Mouse (Mus musculus) kidney, adult 9 months (tissue): ENCODE data around the gene Gm17949.

Experiments used
- DNase-seq: peaks from one replicate; pipeline ENCODE4 v3.0.0; 2022

The Gm17949 gene

DNA sequence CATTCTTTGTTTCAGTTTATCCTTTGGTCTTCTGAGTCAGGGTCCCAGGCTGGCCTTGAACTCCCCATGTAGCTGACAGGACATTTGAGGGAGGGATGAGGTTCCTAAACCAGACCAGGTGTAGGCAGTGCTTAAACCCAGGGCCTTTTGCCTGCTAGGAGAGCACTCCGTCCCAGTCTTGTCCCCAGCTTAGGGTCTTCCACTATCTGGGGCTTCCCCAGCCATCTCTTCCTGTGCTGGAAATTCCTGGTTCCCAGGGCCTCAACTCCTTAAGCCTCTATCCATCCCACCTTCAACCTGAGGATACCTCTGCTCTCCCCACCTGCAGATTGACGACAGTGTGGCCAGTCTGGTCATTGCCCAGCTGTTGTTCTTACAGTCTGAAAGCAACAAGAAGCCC is 20.3 kb upstream of the Gm17949 start:
- no peak for DNase-seq

DNA sequence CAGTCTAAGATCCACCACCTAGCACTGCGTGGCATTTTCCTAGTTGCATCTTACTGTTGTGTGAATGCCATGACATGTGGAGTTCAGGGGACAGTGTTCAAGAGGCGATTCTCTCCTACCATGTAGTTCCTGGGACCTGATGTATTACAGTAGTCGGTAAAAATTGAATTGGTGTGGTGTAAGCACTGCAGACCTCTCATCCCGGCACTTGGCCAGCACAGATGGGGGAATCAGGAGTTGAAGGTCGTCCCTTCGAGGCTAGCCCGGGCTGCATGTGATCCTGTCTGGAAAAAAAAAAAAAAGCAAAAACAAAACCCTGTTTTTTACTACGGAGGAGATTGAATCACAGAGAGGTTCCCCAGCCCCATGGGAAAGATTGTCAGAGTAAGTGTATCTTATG is 16.2 kb upstream of the Gm17949 start:
- DNase-seq = no peak

GRCm38 (mm10) chr17:56996506-56996905 is 14.8 kb upstream of the Gm17949 start:
- DNase-seq = no peak

- peak; percentile 99 for DNase-seq
Observed at GRCm38 (mm10) chr17:56997029-56997667, 14.1 kb upstream of the Gm17949 start, which contains the start of gene Alkbh7. TSS of gene Alkbh7 (plus strand) at chr17:56997339.

- no peak for DNase-seq
Observed at GRCm38 (mm10) chr17:56999414-56999813, 11.9 kb upstream of the Gm17949 start.

DNA sequence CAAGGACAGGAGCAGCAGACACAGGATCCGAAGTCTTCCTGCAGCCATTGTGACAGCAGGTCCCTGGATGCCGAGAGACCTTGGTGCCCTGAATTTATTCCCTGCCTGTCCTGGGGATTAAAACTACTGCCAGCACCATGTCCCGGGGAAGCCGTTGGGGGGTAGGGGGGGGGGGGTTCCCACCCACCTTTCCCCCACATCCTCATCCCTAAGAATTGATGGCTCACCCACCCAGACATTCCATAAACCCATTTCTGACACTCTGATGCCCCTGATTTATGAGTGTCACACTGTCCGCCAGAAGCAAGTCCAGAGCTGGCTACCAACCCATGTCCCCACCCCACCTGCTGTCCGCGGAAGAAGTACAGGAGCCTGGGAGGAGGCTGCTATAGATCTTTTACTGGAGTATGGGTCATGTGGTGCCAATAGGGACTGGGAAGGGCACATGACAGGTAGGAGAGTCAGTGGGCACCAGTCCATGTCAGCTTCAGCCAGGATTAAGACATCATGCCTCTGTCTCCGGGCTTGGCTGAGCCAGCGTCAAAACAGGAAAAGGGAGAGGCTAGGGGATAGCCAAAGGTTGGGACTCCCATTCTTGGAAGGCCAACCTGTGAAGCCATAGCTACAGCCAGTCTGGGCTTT is 11.2 kb upstream of the Gm17949 start, which contains the start of gene Pspn:
Pspn (minus strand) TSS at position 51 of the 642 bp plus-strand sequence.
- no peak for DNase-seq

DNA sequence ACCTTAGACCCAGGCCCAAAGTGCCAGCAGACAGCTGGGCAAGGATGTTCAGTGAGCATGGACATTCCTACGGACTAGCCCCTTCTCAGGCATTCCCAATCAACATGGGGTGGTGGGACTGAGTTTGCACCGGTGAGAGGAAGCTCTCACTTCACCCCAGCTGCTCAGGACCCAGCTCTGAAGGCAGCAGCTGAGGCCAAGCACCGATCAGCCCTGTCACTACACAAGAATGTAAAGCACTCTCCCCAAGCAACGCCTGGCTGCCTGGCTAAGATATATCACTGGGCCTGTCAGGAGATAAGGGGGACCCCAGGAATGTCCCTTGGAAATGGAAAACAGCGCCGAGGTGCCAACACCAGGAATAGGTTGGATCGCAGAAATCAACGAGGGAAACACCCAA is 10.0 kb upstream of the Gm17949 start:
- no peak for DNase-seq

GRCm38 (mm10) chr17:57003994-57004393 is 7.3 kb upstream of the Gm17949 start:
- DNase-seq = no peak

DNA sequence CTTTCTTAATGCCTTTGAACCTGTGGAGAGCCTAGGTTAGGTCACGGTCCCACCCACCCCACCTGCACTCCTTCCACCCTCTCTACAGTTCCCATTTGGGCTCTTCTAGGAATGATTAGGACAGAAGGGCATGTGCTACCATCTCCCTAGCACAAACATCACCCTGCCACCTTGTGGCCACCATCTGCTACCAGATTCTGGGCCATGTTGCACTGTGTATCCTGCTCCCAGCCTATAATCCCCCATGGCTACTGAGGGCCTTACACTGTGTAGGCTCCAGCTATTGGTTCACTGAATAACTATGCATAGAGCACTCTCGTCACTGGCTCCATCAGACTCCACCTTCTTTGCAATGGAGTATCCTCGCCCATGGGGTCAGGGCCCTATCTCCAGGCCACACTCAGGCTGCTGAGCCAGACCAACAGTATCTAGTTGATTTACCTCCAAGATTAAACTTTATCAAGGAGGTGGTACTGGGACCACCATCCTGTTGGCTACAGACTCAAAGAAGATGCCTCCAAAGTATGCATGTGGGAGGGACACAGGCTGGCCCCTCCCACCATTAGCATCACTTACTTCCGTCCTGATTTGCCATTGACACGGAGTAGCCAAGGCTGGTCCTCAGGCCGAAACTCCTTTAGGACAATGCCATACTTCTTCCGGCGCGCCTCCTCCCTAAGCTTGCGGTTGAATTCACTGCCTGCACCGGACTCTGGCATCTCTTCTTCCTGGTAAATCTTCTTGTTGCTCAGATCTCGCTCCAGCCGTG is 3.9 kb upstream of the Gm17949 start:
- no peak for DNase-seq

GRCm38 (mm10) chr17:57010911-57011235 is 396 bp upstream of the Gm17949 start:
- no peak for DNase-seq

GRCm38 (mm10) chr17:57012245-57012795 is 1.1 kb downstream of the Gm17949 start:
- DNase-seq = no peak

DNA sequence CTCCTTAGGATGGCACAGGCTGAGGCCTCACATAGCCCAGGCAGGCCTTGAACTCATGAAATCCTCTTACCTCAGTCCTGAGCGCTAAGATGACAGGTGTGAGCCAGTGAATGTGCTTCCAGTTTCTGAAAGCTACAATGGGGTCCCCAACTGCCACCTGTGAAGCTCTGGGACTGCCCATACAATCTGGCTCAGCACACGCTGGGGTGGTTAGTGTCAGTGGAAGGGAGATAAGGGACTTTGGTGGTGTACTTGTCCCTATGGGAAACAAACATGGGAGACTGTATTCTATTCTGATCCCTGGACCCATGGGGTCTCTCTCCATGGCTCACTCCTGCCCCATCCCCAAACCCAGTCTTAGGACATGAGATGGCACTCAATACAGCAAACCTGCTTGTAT is 8.4 kb downstream of the Gm17949 start:
- DNase-seq = no peak

DNA sequence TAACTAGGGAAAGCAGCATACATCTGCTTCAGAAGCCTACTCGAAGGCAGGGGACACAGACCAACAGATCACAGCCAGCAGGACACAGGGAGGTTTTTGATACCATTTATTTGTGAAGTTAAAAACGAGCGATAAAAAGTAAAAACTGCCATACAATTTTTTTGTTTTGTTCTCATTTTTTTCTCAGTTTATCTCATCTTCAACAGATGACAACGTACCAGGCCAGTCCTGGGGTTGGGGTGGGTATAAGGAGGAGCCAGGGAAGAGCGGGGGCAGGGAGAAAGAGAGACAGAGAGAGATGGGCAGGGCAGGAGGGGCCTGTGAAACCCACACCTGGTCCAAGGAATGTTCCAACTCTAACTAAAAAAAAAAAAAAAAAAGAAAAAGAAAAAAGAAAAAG is 9.7 kb downstream of the Gm17949 start:
- no peak for DNase-seq

DNA sequence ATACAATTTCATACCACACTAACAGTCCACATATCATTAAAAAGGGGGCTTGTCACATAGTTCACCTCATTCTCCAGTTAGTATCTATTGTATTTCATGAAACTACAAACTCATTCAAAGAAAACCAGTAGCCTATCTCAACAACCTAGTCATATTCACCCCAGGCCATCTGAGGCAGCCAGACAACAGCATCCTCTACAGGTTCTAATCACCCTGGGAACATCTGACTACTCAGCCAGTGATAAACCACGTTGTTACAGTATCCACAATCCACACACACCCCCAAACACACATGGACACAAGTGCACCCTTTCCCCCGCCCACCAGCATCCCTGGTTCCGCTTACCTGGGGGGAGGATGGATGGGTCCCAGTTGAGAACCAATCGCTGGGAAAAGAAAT is 16.2 kb downstream of the Gm17949 start:
- no peak for DNase-seq

- DNase-seq = peak; percentile 27
Observed at GRCm38 (mm10) chr17:57029691-57030090, 18.4 kb downstream of the Gm17949 start.

- DNase-seq = peak; percentile 31
Observed at GRCm38 (mm10) chr17:57030931-57031660, 19.8 kb downstream of the Gm17949 start, which contains the start of gene Khsrp. TSS of gene Khsrp (minus strand) at chr17:57031522.

DNA sequence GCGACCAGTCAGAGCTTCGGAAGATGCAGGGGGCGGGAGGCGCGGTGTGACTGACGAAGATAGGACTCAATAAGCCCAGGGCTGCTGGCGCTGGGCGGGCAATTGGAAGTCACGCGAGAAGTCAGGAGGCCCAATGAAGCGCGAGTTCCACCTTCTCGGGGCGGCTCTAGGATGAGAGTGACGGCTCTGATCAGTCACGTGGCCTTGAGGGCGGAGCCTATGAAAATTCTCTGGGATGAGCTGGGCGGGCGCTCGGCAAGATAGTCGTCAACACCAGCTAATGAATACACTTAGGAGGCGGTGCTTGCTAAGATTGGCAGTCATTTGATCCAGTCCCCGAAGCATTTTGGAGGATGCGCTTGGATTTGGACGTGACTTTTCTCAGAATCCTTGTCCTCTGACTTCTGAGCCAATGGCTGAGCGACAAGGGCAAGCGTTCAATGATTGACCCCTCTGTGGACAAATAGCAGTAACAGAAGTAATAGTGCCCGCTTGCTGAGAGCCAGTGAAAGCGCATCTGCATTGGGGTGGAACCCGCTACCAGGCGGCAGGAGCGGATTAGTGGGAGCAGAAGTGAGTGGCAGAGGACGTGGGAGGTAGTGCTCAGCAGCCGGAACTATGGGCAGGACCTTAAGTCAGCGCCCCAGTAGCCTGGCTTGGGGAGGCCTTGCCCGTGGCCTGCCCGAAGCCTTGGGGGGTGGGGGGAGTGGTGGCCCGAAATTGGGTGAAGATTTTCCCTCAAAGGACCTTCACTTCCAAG is 20.6 kb downstream of the Gm17949 start:
- DNase-seq = peak; percentile 100

DNA sequence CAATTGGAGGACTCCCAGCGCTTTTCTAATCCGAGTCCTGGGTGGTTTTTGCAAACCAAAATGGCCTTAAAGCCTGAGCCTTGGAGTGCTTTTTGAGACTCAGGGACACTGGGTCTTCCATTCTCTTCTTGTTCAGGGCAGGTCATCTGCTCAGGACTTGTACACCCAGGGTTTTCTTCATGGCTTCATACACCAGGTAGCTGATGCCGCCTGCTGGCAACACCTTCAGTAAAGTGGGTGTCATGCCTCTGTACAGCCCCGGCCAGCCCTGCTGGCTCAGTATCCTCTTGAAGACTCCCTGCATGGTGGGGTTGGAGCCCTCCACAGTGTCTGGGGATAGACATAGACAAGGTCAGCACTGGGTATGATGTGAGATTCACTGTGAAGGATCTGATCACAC is 21.6 kb downstream of the Gm17949 start:
- no peak for DNase-seq

DNA sequence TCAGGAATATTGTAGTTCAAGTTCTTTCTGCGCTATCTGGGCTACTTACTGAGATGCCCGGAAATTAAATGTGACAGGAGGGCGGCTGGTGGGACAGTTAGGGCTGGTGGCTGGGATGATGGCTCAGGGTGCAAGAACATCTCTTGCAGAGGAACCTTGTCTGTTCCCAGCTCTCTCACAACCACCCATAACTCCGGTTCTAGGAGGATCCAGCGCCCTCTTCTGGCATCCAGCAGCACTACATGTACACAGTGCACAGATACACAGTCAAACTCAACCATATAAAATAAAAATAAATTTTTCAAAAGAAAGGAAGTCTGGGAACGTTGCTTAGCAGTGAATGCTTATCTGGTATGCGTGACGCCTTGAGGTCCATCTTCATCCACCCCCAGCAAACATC is 27.7 kb downstream of the Gm17949 start:
- no peak for DNase-seq

- no peak for DNase-seq
Observed at GRCm38 (mm10) chr17:57041554-57041953, 30.3 kb downstream of the Gm17949 start, which contains the start of gene Slc25a41. TSS of gene Slc25a41 (minus strand) at chr17:57041654.

DNA sequence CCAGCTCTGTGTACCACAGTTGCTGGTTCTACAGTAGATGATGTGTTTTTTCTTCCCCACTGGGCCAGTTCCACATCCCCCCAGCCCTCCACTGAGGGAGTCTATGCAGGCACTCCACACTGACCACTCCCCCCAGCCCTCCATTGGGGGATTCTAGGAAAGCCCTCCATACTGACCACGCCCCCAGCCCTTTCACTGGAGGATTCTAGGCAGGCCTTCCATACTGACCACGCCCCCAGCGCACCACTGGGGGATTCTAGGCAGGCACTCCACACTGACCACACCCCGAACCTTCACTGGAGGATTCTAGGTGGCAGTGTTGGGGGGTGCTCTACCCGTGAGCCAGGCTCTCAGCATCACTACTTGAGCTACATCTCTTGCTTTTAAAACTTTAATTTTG is 36.1 kb downstream of the Gm17949 start:
- no peak for DNase-seq

GRCm38 (mm10) chr17:57048816-57049215 is 37.5 kb downstream of the Gm17949 start:
- DNase-seq = no peak
